Mouse (Mus musculus): ENCODE measurements at regions not wholly inside any gene's neighbourhood (a gene's known extent, or its start where the extent isn't known, plus 50 kb on each side); places are given as distances from the start of the nearest gene placed in this dataset.

- DNase-seq (ENCODE audit: low read depth, low spot score) = no peak
Measured at GRCm38 (mm10) chr8:104033148-104033547, 68.3 kb upstream of the Cdh5 start.

GRCm38 (mm10) chr8:104034286-104034685, 67.1 kb upstream of the Cdh5 start:
- no peak for DNase-seq (ENCODE audit: low read depth, low spot score)

DNA sequence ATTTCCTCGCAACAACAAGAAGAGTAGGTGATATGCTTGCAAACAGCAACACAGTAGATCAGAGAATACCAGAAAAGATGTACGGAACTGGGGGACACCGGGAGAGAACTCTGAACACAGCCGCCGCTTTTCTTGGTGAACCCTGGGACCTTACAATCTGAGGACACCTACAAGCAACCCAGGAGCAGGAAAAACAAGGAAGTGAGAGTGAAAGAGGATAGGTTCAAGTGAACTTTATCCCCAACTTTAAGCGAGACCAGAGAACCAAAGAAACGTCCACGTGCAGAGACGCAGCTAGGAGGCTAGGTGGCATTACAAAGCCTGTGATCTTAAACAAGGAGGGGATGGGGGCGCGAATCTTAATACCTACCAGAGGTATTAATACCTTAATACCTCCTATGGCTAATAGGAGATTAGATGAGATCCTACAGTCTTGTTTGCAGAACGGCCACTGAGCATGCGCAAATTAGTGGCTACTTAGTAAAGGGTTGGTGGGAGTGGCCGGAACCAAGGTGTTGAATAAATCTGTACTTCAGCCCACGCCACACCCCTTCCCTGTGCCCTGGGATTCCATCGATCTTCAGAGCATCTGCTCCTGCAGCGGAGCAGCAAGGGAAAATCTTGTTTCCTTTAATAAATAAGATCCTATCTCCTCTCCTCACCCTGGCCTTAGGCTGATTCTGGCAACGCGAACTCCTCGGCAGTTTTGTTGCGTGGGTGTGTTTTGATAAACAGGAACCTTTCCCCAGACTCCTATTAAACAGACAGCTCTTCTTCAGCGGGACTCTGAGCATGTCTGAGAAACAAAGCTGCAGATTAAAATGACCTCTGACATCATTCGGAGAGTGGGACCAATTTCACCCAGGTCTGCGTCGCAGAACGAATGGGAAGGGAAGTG, 64.6 kb upstream of the Cdh5 start:
- DNase-seq (ENCODE audit: low read depth, low spot score) = no peak

GRCm38 (mm10) chr8:104037611-104038010, 63.8 kb upstream of the Cdh5 start:
- no peak for DNase-seq (ENCODE audit: low read depth, low spot score)

DNA sequence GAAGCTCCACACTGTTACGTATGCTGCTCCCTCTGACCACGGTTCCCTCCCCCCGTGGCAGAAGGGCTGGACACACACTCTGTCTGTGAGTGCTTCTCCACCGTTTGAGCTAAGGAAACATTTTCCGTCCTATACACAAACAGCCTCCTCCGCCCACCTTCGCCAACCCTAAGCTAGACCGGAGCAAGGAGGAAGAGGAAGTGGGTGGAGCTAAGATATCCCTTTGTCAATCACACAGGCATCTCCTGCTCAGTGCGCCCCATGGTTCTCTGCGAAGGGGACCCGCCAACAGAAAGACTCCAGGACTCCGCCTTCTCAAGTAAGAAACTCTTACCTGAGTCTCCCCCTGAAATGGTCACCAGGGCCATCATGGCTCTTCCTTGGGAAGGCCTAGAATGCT, 61.9 kb upstream of the Cdh5 start:
- no peak for DNase-seq (ENCODE audit: low read depth, low spot score)

DNA sequence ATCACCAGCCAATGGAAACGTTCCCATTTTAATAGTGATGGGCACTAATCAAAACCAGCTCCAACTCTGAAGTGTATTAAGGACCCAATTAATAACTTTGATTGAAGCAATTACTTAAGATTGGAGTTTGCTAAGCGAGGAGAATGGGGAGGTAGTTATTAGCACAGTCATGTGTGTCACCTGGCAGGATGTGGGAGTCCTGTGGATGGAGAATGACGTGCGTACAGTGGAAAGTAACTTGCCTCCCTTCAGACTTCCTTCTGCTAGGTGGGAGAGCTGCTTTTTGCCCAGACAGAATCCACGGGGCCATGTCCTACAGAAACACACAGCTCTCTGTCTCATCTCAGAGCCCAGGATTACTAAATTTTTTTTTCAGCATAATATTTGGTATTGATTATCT, 59.9 kb upstream of the Cdh5 start:
- DNase-seq (ENCODE audit: low read depth, low spot score) = no peak

DNA sequence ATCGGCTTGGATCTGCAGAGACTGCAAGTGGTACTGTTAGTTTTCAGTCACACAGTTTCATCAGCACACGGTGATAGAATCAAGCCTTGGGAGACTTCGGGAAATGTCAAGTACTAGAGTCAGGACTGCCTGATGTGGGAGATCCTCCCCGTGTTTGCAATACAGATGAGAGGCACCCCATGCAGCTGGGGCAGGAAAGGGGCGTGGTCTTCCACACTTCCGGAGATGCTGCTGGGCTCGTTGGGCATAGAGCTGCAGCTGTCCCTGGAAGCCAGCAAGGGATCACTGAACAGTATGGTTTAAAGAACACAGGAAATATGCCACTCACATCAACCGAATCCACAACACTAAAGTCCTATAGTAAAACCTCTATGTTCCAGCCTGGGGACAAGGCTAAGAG, 59.0 kb upstream of the Cdh5 start:
- DNase-seq (ENCODE audit: low read depth, low spot score) = no peak

- no peak for DNase-seq (ENCODE audit: low read depth, low spot score)
Measured at GRCm38 (mm10) chr8:104048037-104048436, 53.4 kb upstream of the Cdh5 start.

- no peak for DNase-seq (ENCODE audit: low read depth, low spot score)
Measured at GRCm38 (mm10) chr8:104049181-104049580, 52.2 kb upstream of the Cdh5 start.

GRCm38 (mm10) chr8:104050694-104051539, 50.5 kb upstream of the Cdh5 start:
- DNase-seq (ENCODE audit: low read depth, low spot score) = no peak

DNA sequence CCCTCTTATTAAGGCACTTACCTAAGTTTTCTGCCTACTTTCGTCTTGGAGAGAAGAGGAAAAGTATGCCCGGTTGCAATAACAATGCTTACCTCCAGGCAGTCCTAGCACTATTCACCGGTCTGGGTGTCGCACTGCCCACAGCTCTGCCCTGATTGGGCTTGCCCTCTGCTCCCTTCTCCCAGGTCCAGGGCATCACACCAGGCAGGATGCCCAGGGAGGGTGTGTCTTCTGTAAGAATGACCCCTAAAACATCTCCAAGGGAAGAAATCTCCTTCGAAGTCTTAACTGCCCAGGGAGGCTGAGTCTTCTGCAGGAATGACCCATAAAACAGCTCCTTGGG, 49.9 kb upstream of the Cdh5 start:
- no peak for DNase-seq (ENCODE audit: low read depth, low spot score)
